Mouse (Mus musculus) brain, embryonic 14.5 days (tissue): ENCODE measurements at regions not wholly inside any gene's neighbourhood (a gene's known extent, or its start where the extent isn't known, plus 50 kb on each side); places are given as distances from the start of the nearest gene placed in this dataset.

ENCODE experiments used
- CTCF ChIP-seq: fragments of 200-500 bp; IDR thresholded peaks from 2 replicates; pipeline ENCODE4 v1.5.1; 2012; ENCODE audit warnings: inconsistent platforms, mild to moderate bottlenecking, moderate library complexity, borderline replicate concordance; ENCODE audit not compliant: insufficient read depth, insufficient read length; ENCODE audit errors: extremely low read depth
- POLR2A ChIP-seq: fragments of 200-500 bp; IDR thresholded peaks from 2 replicates; pipeline ENCODE4 v1.6.1; 2012; ENCODE audit warnings: mild to moderate bottlenecking, inconsistent platforms, borderline replicate concordance; ENCODE audit not compliant: poor library complexity, insufficient read depth, insufficient read length, severe bottlenecking; ENCODE audit errors: extremely low read depth

GRCm38 (mm10) chr17:92016373-92016772 is 923.5 kb upstream of the Nrxn1 start:
- no peak for TF ChIP-seq CTCF
- TF ChIP-seq POLR2A: no peak
